Mouse (Mus musculus) neural tube, embryonic 14.5 days (tissue): ENCODE measurements around the gene Plod2. TPM values are rescaled to one million over a fixed set of nuclear protein-coding genes. Genes with fewer than 3 reads are reported as not detected.

ENCODE experiments used
- ATAC-seq: fragments of 200-750 bp; cut with Nextera tagmentation; 2 replicates; pipeline ENCODE4 v1.8.0; 2017; ENCODE audit warnings: low read depth, mild to moderate bottlenecking, moderate TSS enrichment, moderate library complexity
- H3K27ac ChIP-seq: fragments of 300-500 bp; sonication (generic); 2 replicates; pipeline ENCODE4 v1.5.1; 2014; ENCODE audit warnings: low read depth, mild to moderate bottlenecking, control low read depth, low read length, moderate library complexity, mixed read lengths
- H3K27me3 ChIP-seq: fragments of 300-500 bp; sonication (generic); 2 replicates; pipeline ENCODE4 v1.6.1; 2014; ENCODE audit warnings: low read length; ENCODE audit not compliant: control insufficient read depth, insufficient read depth
- H3K36me3 ChIP-seq: fragments of 300-500 bp; sonication (generic); 2 replicates; pipeline ENCODE4 v1.6.1; 2014; ENCODE audit warnings: low read length, mixed read lengths; ENCODE audit not compliant: control insufficient read depth, insufficient read depth
- H3K4me1 ChIP-seq: fragments of 300-500 bp; sonication (generic); 2 replicates; pipeline ENCODE4 v1.6.1; 2014; ENCODE audit warnings: low read length; ENCODE audit not compliant: control insufficient read depth, insufficient read depth
- H3K4me2 ChIP-seq: fragments of 300-500 bp; sonication (generic); 2 replicates; pipeline ENCODE4 v1.6.1; 2014; ENCODE audit warnings: mild to moderate bottlenecking, low read depth, low read length, control low read depth
- H3K4me3 ChIP-seq: fragments of 300-500 bp; sonication (generic); 2 replicates; pipeline ENCODE4 v1.5.1; 2014; ENCODE audit warnings: low read depth, low read length, control low read depth, mixed read lengths
- H3K9ac ChIP-seq: fragments of 300-500 bp; sonication (generic); replicated peaks from 2 replicates; pipeline ENCODE4 v1.6.1; 2014; ENCODE audit warnings: low read depth, mild to moderate bottlenecking, control low read depth, low read length, mixed read lengths
- H3K9me3 ChIP-seq: fragments of 300-500 bp; sonication (generic); 2 replicates; pipeline ENCODE4 v1.6.1; 2016; ENCODE audit warnings: low read length; ENCODE audit not compliant: control insufficient read depth
- WGBS: fragments of 180-500 bp; shearing (Covaris S2); extraction: QIAGEN DNeasy Blood & Tissue Kit; methylation state at CpG from one replicate; pipeline ENCODE4 v1.1.7; 2014; 5-methylcytosine and 5-hydroxymethylcytosine counted together
- polyA plus RNA-seq: library from polyadenylated mRNA; unstranded; fragments of >200 nt; fragmentation: Nextera tagmentation; extraction: Ambion mirVana; gene quantifications from 2 replicates; pipeline ENCODE4 v1.2.1, GENCODE M21; 2014

Plod2 gene
- 13.0 and 20.1 TPM in 2 replicates for polyA plus RNA-seq

DNA sequence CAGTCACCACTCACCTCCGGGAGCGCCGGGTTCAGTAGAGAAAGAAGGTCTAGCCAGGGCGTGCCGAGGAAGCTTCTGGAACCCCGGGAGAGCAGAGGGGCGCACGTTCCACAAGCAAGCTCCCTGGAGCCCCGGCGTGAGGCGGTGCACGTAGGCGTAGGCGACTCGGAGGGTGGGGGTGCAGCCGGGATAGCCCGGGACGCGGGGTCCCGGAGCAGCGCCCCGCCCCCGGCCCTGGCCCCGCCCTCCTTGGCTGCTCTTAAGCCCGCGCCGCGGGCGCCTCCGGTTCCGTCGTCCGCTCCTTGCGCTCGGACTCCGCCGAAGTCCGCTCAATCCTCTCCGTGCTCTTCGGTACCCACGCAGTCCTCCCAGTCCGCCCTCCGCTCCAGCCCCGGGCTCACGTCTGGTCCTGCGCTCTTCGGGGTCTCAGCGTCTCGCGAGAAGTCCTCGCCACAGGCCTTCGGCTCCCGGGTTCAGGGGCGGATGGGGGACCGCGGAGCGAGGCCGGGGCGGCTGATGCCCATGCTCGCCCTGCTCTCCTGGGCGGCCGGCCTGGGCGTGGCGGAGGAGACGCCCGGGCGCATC, at the start of gene Plod2:
Plod2 (plus strand) TSS at position 247 of the 585 bp plus-strand sequence.
- Histone ChIP-seq H3K27me3 (no peaks in the 10 kb centered on the region), H3K4me2 (peak within 1 kb of the TSS; percentile 91), H3K27ac (peak within 1 kb of the TSS; percentile 66), H3K4me1 (peaks cover 14% of the 10 kb centered on the region; the same call in 1 of the 2 replicates), H3K9ac (peak within 1 kb of the TSS; percentile 82), H3K4me3 (peak within 1 kb of the TSS; percentile 80), H3K9me3 (no peaks in the 10 kb centered on the region), H3K36me3 (no peaks in the 10 kb centered on the region)
- peak; percentile 95 for ATAC-seq
- under 1% methylated on average over 59 of the region's 67 CpGs for WGBS

GRCm38 (mm10) chr9:92499710-92500410, 42.2 kb upstream of the Plod2 start:
- 51% methylated on average over 12 of the region's 12 CpGs for WGBS
- Histone ChIP-seq H3K9me3 (no peaks in the 10 kb centered on the region), H3K27me3 (no peaks in the 10 kb centered on the region), H3K9ac (no peak overlapping the region), H3K36me3 (no peaks in the 10 kb centered on the region), H3K27ac (no peak overlapping the region), H3K4me3 (no peak overlapping the region), H3K4me1 (no peaks in the 10 kb centered on the region), H3K4me2 (no peak overlapping the region)
- ATAC-seq, result peak; percentile 60; the same call in 1 of the 2 replicates

GRCm38 (mm10) chr9:92504256-92504655, 37.8 kb upstream of the Plod2 start:
- WGBS, result 80% methylated on average over 3 of the region's 3 CpGs
- no peak overlapping the region for H3K9ac ChIP-seq
- no peak overlapping the region for H3K27ac ChIP-seq
- H3K4me2 ChIP-seq, result no peak overlapping the region
- no peak overlapping the region for H3K4me3 ChIP-seq
- no peak for ATAC-seq
- H3K36me3 ChIP-seq, result no peaks in the 10 kb centered on the region
- no peaks in the 10 kb centered on the region for H3K9me3 ChIP-seq
- H3K27me3 ChIP-seq, result no peaks in the 10 kb centered on the region
- no peaks in the 10 kb centered on the region for H3K4me1 ChIP-seq

DNA sequence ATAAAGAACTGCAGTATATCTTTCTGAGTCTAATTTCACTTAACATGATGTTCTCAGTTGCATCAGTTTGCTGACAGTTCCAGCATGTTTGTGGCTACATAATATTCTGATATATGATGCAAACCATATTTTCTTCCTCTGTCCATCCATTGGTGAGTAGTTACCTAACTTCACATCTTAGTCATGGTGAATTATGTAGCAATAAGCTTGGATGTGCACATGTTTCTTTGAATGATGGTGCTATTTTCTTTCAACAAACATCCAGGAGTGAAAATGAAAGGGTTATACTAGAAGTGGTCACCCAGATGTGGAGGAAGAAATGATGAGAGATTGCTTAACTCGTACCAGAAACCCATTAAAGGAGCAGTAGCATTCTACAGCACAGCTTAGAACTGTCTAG, 37.1 kb upstream of the Plod2 start:
- no peak overlapping the region for H3K27ac ChIP-seq
- no peak overlapping the region for H3K4me3 ChIP-seq
- H3K9ac ChIP-seq, result no peak overlapping the region
- no peaks in the 10 kb centered on the region for H3K4me1 ChIP-seq
- no peaks in the 10 kb centered on the region for H3K27me3 ChIP-seq
- H3K36me3 ChIP-seq, result no peaks in the 10 kb centered on the region
- no peaks in the 10 kb centered on the region for H3K9me3 ChIP-seq
- no peak for ATAC-seq
- no peak overlapping the region for H3K4me2 ChIP-seq
- 83% methylated on average over 1 of the region's 1 CpGs for WGBS

DNA sequence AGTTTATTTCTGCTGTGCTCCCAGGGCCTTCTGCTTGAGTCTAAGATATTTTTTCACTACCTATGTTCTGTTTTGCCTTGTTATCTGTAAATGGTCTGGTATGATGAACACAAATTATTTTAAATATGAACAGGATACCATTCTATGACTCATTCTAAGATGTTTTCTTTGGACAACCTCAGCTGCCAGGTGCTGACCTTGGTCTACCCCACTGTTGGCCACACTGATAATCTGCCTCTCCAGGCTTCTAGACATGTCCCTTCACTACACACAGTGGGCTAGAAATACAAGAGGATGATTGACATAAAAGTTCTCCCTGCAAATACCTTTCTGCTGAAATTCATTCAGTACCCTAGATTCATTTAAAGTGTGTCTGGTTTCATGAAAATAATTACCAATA, 30.3 kb upstream of the Plod2 start:
- Histone ChIP-seq H3K27ac (no peak overlapping the region), H3K9me3 (no peaks in the 10 kb centered on the region), H3K4me3 (no peak overlapping the region), H3K4me1 (no peaks in the 10 kb centered on the region), H3K9ac (no peak overlapping the region), H3K27me3 (no peaks in the 10 kb centered on the region), H3K36me3 (no peaks in the 10 kb centered on the region), H3K4me2 (no peak overlapping the region)
- ATAC-seq, result no peak

GRCm38 (mm10) chr9:92517036-92517435, 25.0 kb upstream of the Plod2 start:
- Histone ChIP-seq H3K27ac (no peak overlapping the region), H3K9ac (no peak overlapping the region), H3K27me3 (no peaks in the 10 kb centered on the region), H3K4me3 (no peak overlapping the region), H3K4me1 (no peaks in the 10 kb centered on the region), H3K36me3 (no peaks in the 10 kb centered on the region), H3K4me2 (no peak overlapping the region), H3K9me3 (no peaks in the 10 kb centered on the region)
- no peak for ATAC-seq
- 94% methylated on average over 12 of the region's 12 CpGs for WGBS

- no peaks in the 10 kb centered on the region for H3K27me3 ChIP-seq
- no peaks in the 10 kb centered on the region for H3K9me3 ChIP-seq
- no peak overlapping the region for H3K9ac ChIP-seq
- ATAC-seq, result no peak
- 91% methylated on average over 10 of the region's 10 CpGs for WGBS
- H3K4me3 ChIP-seq, result no peak overlapping the region
- H3K4me2 ChIP-seq, result no peak overlapping the region
- no peaks in the 10 kb centered on the region for H3K4me1 ChIP-seq
- H3K36me3 ChIP-seq, result no peaks in the 10 kb centered on the region
- no peak overlapping the region for H3K27ac ChIP-seq
Measured at GRCm38 (mm10) chr9:92520751-92521150, 21.3 kb upstream of the Plod2 start.

DNA sequence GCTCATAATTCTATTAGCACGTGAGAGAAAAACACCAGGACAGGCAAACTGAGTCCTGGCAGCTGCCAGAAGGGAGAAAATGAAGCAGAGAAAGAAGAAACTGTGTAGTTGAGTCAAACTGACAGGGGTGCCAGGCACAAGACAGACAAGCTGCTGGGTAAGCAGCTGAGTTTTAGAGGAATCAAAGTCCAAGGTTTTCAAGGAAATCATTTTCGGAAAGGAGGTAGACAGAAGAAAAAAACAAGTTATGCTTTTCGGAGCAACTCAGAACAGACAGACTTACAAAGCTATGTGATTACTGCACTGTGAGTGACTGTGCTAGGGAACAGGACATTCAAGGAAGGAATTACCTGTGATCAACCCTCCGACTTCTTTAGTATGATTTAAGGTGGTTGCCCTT, 17.5 kb upstream of the Plod2 start:
- Histone ChIP-seq H3K27ac (no peak overlapping the region), H3K36me3 (no peaks in the 10 kb centered on the region), H3K4me2 (no peak overlapping the region), H3K4me3 (no peak overlapping the region), H3K27me3 (no peaks in the 10 kb centered on the region), H3K4me1 (no peaks in the 10 kb centered on the region), H3K9ac (no peak overlapping the region), H3K9me3 (no peaks in the 10 kb centered on the region)
- WGBS, result 90% methylated on average over 4 of the region's 4 CpGs
- no peak for ATAC-seq

DNA sequence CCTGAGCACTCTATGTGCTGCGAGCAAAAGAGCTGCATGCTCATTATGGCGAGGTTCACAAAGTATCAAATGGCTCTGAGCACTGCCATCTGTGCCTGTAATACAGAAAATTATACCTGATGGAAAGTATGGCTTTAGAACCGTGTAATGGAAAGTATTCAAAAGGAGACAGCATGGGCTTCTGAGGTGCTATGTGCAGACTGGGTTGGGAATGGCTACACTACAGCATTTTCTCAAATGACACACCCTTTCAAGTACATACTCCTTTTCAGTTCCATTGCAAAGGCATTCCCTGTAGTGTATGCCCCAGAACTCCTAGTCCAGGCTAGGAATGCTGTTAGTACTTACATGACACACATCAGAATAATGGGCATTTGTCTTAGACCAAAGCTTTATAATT, 12.0 kb upstream of the Plod2 start:
- Histone ChIP-seq H3K27me3 (no peaks in the 10 kb centered on the region), H3K4me2 (no peak overlapping the region), H3K9ac (no peak overlapping the region), H3K9me3 (no peaks in the 10 kb centered on the region), H3K36me3 (no peaks in the 10 kb centered on the region), H3K27ac (no peak overlapping the region), H3K4me1 (no peaks in the 10 kb centered on the region), H3K4me3 (no peak overlapping the region)
- no peak for ATAC-seq
- whole genome bisulfite sequencing, result 70% methylated on average over 3 of the region's 3 CpGs
